Mouse (Mus musculus) intestine, embryonic 15.5 days (tissue): ENCODE measurements around the gene Ippk. TPM values are rescaled to one million over a fixed set of nuclear protein-coding genes. Genes with fewer than 3 reads are reported as not detected.
A peak's percentile ranks its signal among the peaks of the same experiment; 100 is the strongest.

ENCODE experiments used
- ATAC-seq: fragments of 200-750 bp; cut with Nextera tagmentation; 2 replicates; pipeline ENCODE4 v1.8.0; 2017; ENCODE audit warnings: moderate TSS enrichment, moderate library complexity
- H3K27ac ChIP-seq: fragments of 300-500 bp; sonication (generic); 2 replicates; pipeline ENCODE4 v1.5.1; 2015; ENCODE audit warnings: mild to moderate bottlenecking, inconsistent platforms
- H3K27me3 ChIP-seq: fragments of 300-500 bp; sonication (generic); replicated peaks from 2 replicates; pipeline ENCODE4 v1.6.1; 2015; ENCODE audit warnings: inconsistent platforms
- H3K36me3 ChIP-seq: fragments of 300-500 bp; sonication (generic); 2 replicates; pipeline ENCODE4 v1.6.1; 2015; ENCODE audit warnings: inconsistent platforms
- H3K4me1 ChIP-seq: fragments of 300-500 bp; sonication (generic); replicated peaks from 2 replicates; pipeline ENCODE4 v1.6.1; 2015; ENCODE audit warnings: inconsistent platforms
- H3K4me2 ChIP-seq: fragments of 300-500 bp; sonication (generic); replicated peaks from 2 replicates; pipeline ENCODE4 v1.6.1; 2015; ENCODE audit warnings: mild to moderate bottlenecking, inconsistent platforms
- H3K4me3 ChIP-seq: fragments of 300-500 bp; sonication (generic); replicated peaks from 2 replicates; pipeline ENCODE4 v1.5.1; 2015; ENCODE audit warnings: inconsistent platforms
- H3K9ac ChIP-seq: fragments of 300-500 bp; sonication (generic); 2 replicates; pipeline ENCODE4 v1.6.1; 2015; ENCODE audit warnings: inconsistent platforms
- H3K9me3 ChIP-seq: fragments of 300-500 bp; sonication (generic); 2 replicates; pipeline ENCODE4 v1.6.1; 2016; ENCODE audit warnings: inconsistent platforms
- WGBS: fragments of 180-500 bp; shearing (Covaris S2); methylation state at CpG from one replicate; pipeline ENCODE4 v1.1.7; 2015; 5-methylcytosine and 5-hydroxymethylcytosine counted together
- polyA plus RNA-seq: library from polyadenylated mRNA; unstranded; fragments of >200 nt; fragmentation: Nextera tagmentation; extraction: Ambion mirVana; gene quantifications from 2 replicates; pipeline ENCODE4 v1.2.1, GENCODE M21; 2015

Ippk gene
- polyA plus RNA-seq, 1 experiment from 2014 or later = 19.1 TPM

DNA sequence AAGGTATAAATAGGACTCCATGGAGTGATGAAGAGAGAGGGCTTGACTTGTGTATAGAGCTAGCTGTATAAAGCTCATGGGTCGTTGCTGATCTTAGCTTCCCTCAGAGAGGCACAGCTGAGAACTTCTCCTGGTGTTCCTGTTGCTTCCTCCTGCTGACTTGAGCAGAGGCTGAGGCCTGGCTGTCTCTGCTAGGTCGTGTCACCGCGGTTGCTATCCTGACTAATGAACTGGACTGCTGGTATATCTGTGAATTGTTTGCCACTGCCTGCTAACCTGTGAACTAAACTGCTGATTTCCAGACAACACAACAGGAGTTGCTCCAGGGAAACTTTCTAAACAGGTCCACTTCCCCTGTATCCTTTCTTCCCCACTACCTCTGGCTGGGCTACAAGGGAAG lies 49.3 kb downstream of the Ippk start:
- Histone ChIP-seq H3K27ac (no peak overlapping the region), H3K9ac (no peak overlapping the region), H3K9me3 (no peaks in the 10 kb centered on the region), H3K4me1 (no peaks in the 10 kb centered on the region), H3K27me3 (no peaks in the 10 kb centered on the region), H3K4me2 (no peak overlapping the region), H3K4me3 (no peak overlapping the region), H3K36me3 (no peaks in the 10 kb centered on the region)
- 88% methylated on average over 4 of the region's 4 CpGs for WGBS
- no peak for ATAC-seq

GRCm38 (mm10) chr13:49470806-49471205 lies 49.8 kb downstream of the Ippk start:
- 66% methylated on average over 4 of the region's 4 CpGs for WGBS
- H3K4me1 ChIP-seq = no peaks in the 10 kb centered on the region
- H3K27ac ChIP-seq = no peak overlapping the region
- no peak overlapping the region for H3K4me3 ChIP-seq
- no peak overlapping the region for H3K9ac ChIP-seq
- H3K27me3 ChIP-seq = no peaks in the 10 kb centered on the region
- no peaks in the 10 kb centered on the region for H3K36me3 ChIP-seq
- H3K9me3 ChIP-seq = no peaks in the 10 kb centered on the region
- no peak for ATAC-seq
- H3K4me2 ChIP-seq = no peak overlapping the region

GRCm38 (mm10) chr13:49471981-49472675 lies 51.1 kb downstream of the Ippk start:
- Histone ChIP-seq H3K9me3 (no peaks in the 10 kb centered on the region), H3K36me3 (no peaks in the 10 kb centered on the region), H3K27ac (no peak overlapping the region), H3K4me3 (no peak overlapping the region), H3K4me1 (no peaks in the 10 kb centered on the region), H3K27me3 (no peaks in the 10 kb centered on the region), H3K4me2 (no peak overlapping the region), H3K9ac (no peak overlapping the region)
- WGBS = 52% methylated on average over 4 of the region's 4 CpGs
- no peak for ATAC-seq

- no peaks in the 10 kb centered on the region for H3K36me3 ChIP-seq
- no peaks in the 10 kb centered on the region for H3K27me3 ChIP-seq
- H3K4me1 ChIP-seq = no peaks in the 10 kb centered on the region
- WGBS = 94% methylated on average over 6 of the region's 6 CpGs
- no peaks in the 10 kb centered on the region for H3K9me3 ChIP-seq
- no peak for ATAC-seq
- H3K27ac ChIP-seq = no peak overlapping the region
- H3K4me3 ChIP-seq = no peak overlapping the region
- no peak overlapping the region for H3K4me2 ChIP-seq
- no peak overlapping the region for H3K9ac ChIP-seq
These were observed 51.6 kb downstream of the Ippk start for GRCm38 (mm10) chr13:49472676-49473005.

GRCm38 (mm10) chr13:49477887-49478286 lies 56.8 kb downstream of the Ippk start:
- Histone ChIP-seq H3K4me2 (no peak overlapping the region), H3K27me3 (no peaks in the 10 kb centered on the region), H3K4me3 (no peak overlapping the region), H3K9me3 (no peaks in the 10 kb centered on the region), H3K36me3 (no peaks in the 10 kb centered on the region), H3K4me1 (peaks cover 7% of the 10 kb centered on the region), H3K9ac (no peak overlapping the region), H3K27ac (no peak overlapping the region)
- ATAC-seq = no peak
- WGBS = 55% methylated on average over 3 of the region's 3 CpGs

GRCm38 (mm10) chr13:49478851-49479374 lies 57.9 kb downstream of the Ippk start:
- no peak for ATAC-seq
- Histone ChIP-seq H3K27me3 (no peaks in the 10 kb centered on the region), H3K4me3 (no peak overlapping the region), H3K4me2 (no peak overlapping the region), H3K9me3 (no peaks in the 10 kb centered on the region), H3K36me3 (no peaks in the 10 kb centered on the region), H3K9ac (no peak overlapping the region), H3K27ac (no peak overlapping the region), H3K4me1 (peaks cover 7% of the 10 kb centered on the region)
- 81% methylated on average over 6 of the region's 6 CpGs for WGBS

- Histone ChIP-seq H3K4me1 (peaks cover 7% of the 10 kb centered on the region), H3K36me3 (no peaks in the 10 kb centered on the region), H3K27ac (no peak overlapping the region), H3K4me3 (no peak overlapping the region), H3K9me3 (no peaks in the 10 kb centered on the region), H3K27me3 (no peaks in the 10 kb centered on the region), H3K4me2 (no peak overlapping the region), H3K9ac (no peak overlapping the region)
- 71% methylated on average over 4 of the region's 4 CpGs for WGBS
- no peak for ATAC-seq
These were observed 58.4 kb downstream of the Ippk start for GRCm38 (mm10) chr13:49479399-49479798.

- no peak overlapping the region for H3K9ac ChIP-seq
- peak; percentile 78 for ATAC-seq
These were observed 59.0 kb downstream of the Ippk start for GRCm38 (mm10) chr13:49480057-49480456.

GRCm38 (mm10) chr13:49480551-49480950 lies 59.5 kb downstream of the Ippk start:
- Histone ChIP-seq H3K4me2 (no peak overlapping the region), H3K9ac (no peak overlapping the region), H3K27ac (peak overlapping the region; percentile 77), H3K27me3 (no peaks in the 10 kb centered on the region), H3K4me3 (no peak overlapping the region), H3K4me1 (peaks cover 7% of the 10 kb centered on the region), H3K9me3 (no peaks in the 10 kb centered on the region), H3K36me3 (no peaks in the 10 kb centered on the region)
- WGBS = 50% methylated on average over 5 of the region's 5 CpGs
- peak; percentile 51; the same call in 1 of the 2 replicates for ATAC-seq

More at GRCm38 (mm10) chr13:49480057-49480456, 59.0 kb downstream of the Ippk start:
- Histone ChIP-seq H3K27ac (no peak overlapping the region), H3K4me3 (no peak overlapping the region), H3K36me3 (no peaks in the 10 kb centered on the region), H3K27me3 (no peaks in the 10 kb centered on the region), H3K9me3 (no peaks in the 10 kb centered on the region), H3K4me2 (no peak overlapping the region), H3K4me1 (peaks cover 7% of the 10 kb centered on the region)
- 39% methylated on average over 2 of the region's 2 CpGs for WGBS

DNA sequence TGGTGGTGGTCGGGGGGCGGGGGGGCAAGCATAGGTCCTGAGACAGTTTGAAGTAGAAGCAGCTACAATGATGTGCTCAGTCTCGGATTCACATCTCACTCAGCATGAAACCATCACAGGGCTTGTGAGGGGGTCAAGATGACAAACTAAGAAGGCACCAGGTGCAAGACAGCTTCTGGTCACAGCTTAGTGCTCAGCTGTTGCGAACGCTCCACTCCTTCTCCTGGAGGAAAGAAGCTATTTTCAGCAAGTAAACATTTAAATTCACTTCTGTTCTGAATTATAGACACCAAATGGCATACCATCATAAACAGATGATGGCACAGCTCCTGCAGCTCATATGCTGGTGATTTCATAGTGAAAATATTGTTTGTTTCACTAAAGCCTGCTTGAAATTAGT lies 64.3 kb downstream of the Ippk start:
- Histone ChIP-seq H3K36me3 (no peaks in the 10 kb centered on the region), H3K27me3 (no peaks in the 10 kb centered on the region), H3K9me3 (no peaks in the 10 kb centered on the region), H3K9ac (no peak overlapping the region), H3K4me1 (peaks cover 2% of the 10 kb centered on the region), H3K4me2 (no peak overlapping the region), H3K4me3 (no peak overlapping the region), H3K27ac (no peak overlapping the region)
- WGBS = 75% methylated on average over 5 of the region's 5 CpGs
- ATAC-seq = no peak

DNA sequence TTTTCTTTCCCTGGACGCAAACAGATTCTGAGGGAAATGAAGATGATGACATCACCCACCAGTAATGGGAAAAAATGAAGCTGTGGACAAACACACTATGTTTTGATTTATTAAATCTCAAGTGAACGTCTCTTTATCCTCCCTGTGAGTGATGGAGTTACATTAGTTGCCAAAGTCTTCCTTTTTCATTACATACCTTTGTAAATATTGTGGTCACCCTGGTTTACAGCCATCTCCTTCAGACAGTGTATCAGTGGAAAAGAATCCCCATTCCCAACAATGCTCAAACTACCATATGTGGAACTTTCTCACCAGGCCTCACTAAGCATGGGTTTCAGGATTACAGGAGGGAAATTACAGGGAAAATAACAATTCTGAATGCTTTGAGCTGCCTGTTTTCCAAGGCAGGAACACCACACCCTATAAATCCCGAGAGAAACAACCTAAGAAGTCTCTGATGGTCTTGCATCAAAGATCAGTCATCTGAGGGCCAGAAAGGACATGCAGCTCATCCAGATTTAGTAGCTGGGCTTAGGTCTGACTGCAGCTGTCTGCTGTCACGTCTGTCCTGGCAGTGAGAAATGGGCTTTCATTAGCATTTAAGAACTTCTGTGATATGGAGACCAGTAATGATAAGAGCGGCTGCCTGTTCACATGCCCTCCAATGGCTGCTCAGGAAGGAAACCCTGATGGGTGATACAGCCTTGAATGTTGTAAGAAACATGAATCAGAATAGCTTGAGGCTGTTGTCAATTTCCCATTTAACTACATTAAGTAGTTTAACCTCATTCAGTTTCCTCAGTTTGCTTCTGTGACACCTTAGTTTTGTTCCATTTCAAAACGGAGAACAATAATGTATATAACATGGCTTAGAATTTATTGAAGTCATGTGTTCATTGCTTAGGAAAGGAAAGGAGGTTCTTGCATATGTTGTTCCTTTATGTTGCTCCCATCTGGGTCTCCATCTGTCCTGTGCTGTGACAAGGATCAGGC lies 71.6 kb downstream of the Ippk start, which contains the start of gene Tes3-ps:
Tes3-ps (plus strand) TSS at position 943 of the 993 bp plus-strand sequence.
- H3K27me3 ChIP-seq = no peaks in the 10 kb centered on the region
- no peak for ATAC-seq
- no peak within 1 kb of the TSS for H3K27ac ChIP-seq
- no peaks in the 10 kb centered on the region for H3K9me3 ChIP-seq
- H3K4me2 ChIP-seq = no peak within 1 kb of the TSS
- H3K36me3 ChIP-seq = no peaks in the 10 kb centered on the region
- 62% methylated on average over 6 of the region's 6 CpGs for WGBS
- no peak within 1 kb of the TSS for H3K4me3 ChIP-seq
- H3K9ac ChIP-seq = no peak within 1 kb of the TSS
- no peaks in the 10 kb centered on the region for H3K4me1 ChIP-seq

- Histone ChIP-seq H3K9ac (no peak within 1 kb of the TSS), H3K9me3 (no peaks in the 10 kb centered on the region), H3K4me2 (no peak within 1 kb of the TSS), H3K4me3 (no peak within 1 kb of the TSS), H3K27me3 (no peaks in the 10 kb centered on the region), H3K36me3 (no peaks in the 10 kb centered on the region), H3K4me1 (no peaks in the 10 kb centered on the region), H3K27ac (no peak within 1 kb of the TSS)
- 54% methylated on average over 4 of the region's 4 CpGs for WGBS
- no peak for ATAC-seq
These were observed 83.5 kb downstream of the Ippk start, which contains the start of gene Ecm2 for GRCm38 (mm10) chr13:49504510-49504909. Ecm2 (plus strand) TSS chr13:49504810.
